ENCODE assay signal across 21 mouse cellular contexts in the genomic region with DNA sequence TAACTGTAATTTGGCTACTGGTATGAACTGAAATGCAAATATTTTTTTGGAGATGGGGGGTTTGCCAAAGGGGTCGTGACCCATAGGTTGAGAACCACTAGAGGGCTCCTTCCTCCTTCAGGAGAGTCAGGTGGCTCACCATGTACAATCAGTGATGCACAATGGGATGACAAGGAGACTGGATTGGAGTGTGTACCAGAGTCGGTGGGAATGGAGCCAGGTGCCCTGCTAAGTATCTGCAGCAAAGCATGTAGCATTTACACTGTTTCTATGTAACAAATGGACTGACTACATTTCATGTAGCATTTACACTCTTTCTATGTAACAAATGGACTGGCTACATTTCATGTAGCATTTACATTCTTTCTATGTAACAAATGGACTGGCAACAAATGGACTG.
DNase-seq lines count a peak whose midpoint lies in the region; ATAC-seq and TF ChIP-seq lines count a peak whose summit lies in the region.
"Had no signal": no experiment of that assay in that cellular context is flagged by ENCODE, and none has a peak within 500 bp of the region (broad histone marks: within the 10 kb centered on the region; RNA-seq: fewer than 3 reads in every experiment).

No protein-coding gene starts in this region.

- no peak overlapping the region for H3K27ac ChIP-seq in forebrain, postnatal 0 days (ENCODE audit: low read depth, low read length)
- no peak overlapping the region for H3K27ac ChIP-seq in forebrain, embryonic 10.5 days
- no peak overlapping the region for H3K27ac ChIP-seq in layer of hippocampus, adult 2 months
- H3K27ac ChIP-seq in ES-E14 (ENCODE audit: insufficient read depth, low read depth, low read length, poor library complexity, severe bottlenecking), result no peak overlapping the region
- H3K27ac ChIP-seq: embryonic facial prominence, embryonic 12.5 days; forebrain, embryonic 12.5 days; gastrocnemius, adult 2 months; heart, embryonic 10.5 days; hindbrain, embryonic 14.5 days had no signal

- no peak for TF ChIP-seq POLR2A in lung, adult 2 months (IDR thresholded peaks at IDR 0.05; ENCODE audit: borderline replicate concordance, extremely low read depth, low read depth, low read length)

- H3K27me3 ChIP-seq in forebrain, postnatal 0 days (ENCODE audit: insufficient read depth, low read length), result no peaks in the 10 kb centered on the region
- no peaks in the 10 kb centered on the region for H3K27me3 ChIP-seq in forebrain, embryonic 10.5 days (ENCODE audit: poor library complexity, severe bottlenecking)
- H3K27me3 ChIP-seq: embryonic facial prominence, embryonic 12.5 days; forebrain, embryonic 12.5 days had no signal

- H3K4me3 ChIP-seq in forebrain, postnatal 0 days (ENCODE audit: low read depth, low read length), result no peak overlapping the region
- no peak overlapping the region for H3K4me3 ChIP-seq in forebrain, embryonic 10.5 days
- no peak overlapping the region for H3K4me3 ChIP-seq in layer of hippocampus, adult 2 months
- H3K4me3 ChIP-seq in ES-E14 (ENCODE audit: insufficient read depth in 1 of 2, low read depth in 1 of 2, low read length in 2 of 2, poor library complexity in 1 of 2, severe bottlenecking in 1 of 2), result no peak overlapping the region
- H3K4me3 ChIP-seq in lung, adult 2 months (replicated peaks; ENCODE audit: extremely low read depth, low read depth, low read length), result no peak overlapping the region
- H3K4me3 ChIP-seq: embryonic facial prominence, embryonic 12.5 days; forebrain, embryonic 12.5 days; gastrocnemius, adult 2 months; heart, embryonic 10.5 days had no signal

- in situ Hi-C loops in ES-E14 (cut with MboI; ENCODE audit: low sequenced_read_pairs in 2 of 2, unreplicated experiment in 2 of 2), result no loop called here

- WGBS in forebrain, postnatal 0 days, result 81% methylated on average over 2 of the region's 2 CpGs
- WGBS in forebrain, embryonic 10.5 days, result 77% methylated on average over 2 of the region's 2 CpGs
- 72% methylated on average over 2 of the region's 2 CpGs for WGBS in lung, adult 2 months

- no peaks in the 10 kb centered on the region for H3K4me1 ChIP-seq in forebrain, postnatal 0 days (ENCODE audit: insufficient read depth)
- H3K4me1 ChIP-seq in forebrain, embryonic 10.5 days, result peaks cover 14% of the 10 kb centered on the region; the same call in 1 of the 2 replicates
- peaks cover 2 to 14% of the 10 kb centered on the region in 2 experiments; a peak in 2 of 4 replicates for H3K4me1 ChIP-seq in ES-E14 (ENCODE audit: control insufficient read depth in 2 of 2, insufficient read depth in 2 of 2, low read length in 2 of 2, poor library complexity in 1 of 2)
- no peaks in the 10 kb centered on the region for H3K4me1 ChIP-seq in lung, adult 2 months (ENCODE audit: control insufficient read depth, insufficient read depth, low read length)

- TF ChIP-seq CTCF in forebrain, postnatal 0 days (IDR thresholded peaks at IDR 0.05; ENCODE audit: low read depth), result 0 out of 2 replicates have a peak, but pooled peaks have one; percentile 9
- peak; percentile 24 for TF ChIP-seq CTCF in layer of hippocampus, adult 2 months (conservative IDR thresholded peaks at IDR 0.05)
- no peak for TF ChIP-seq CTCF in lung, adult 2 months (IDR thresholded peaks at IDR 0.05; ENCODE audit: insufficient read depth, low read length)

- H3K9ac ChIP-seq in forebrain, postnatal 0 days, result no peak overlapping the region
- no peak overlapping the region for H3K9ac ChIP-seq in ES-E14 (ENCODE audit: insufficient read depth, low read depth, low read length, poor library complexity, severe bottlenecking)
- H3K9ac ChIP-seq: embryonic facial prominence, embryonic 12.5 days; forebrain, embryonic 12.5 days; hindbrain, embryonic 14.5 days had no signal

- H3K4me2 ChIP-seq in forebrain, postnatal 0 days (ENCODE audit: low read depth), result no peak overlapping the region
- H3K4me2 ChIP-seq: embryonic facial prominence, embryonic 12.5 days; forebrain, embryonic 12.5 days; hindbrain, embryonic 14.5 days had no signal

- H3K36me3 ChIP-seq in forebrain, postnatal 0 days (ENCODE audit: insufficient read depth), result peaks cover 25% of the 10 kb centered on the region
- H3K36me3 ChIP-seq in forebrain, embryonic 10.5 days (replicated peaks), result peaks cover 71% of the 10 kb centered on the region
- H3K36me3 ChIP-seq in ES-E14 (ENCODE audit: control insufficient read depth, insufficient read depth, low read length, poor library complexity, severe bottlenecking), result peaks cover 28% of the 10 kb centered on the region

- no peaks in the 10 kb centered on the region for H3K9me3 ChIP-seq in forebrain, postnatal 0 days (ENCODE audit: low read length)
- H3K9me3 ChIP-seq in forebrain, embryonic 10.5 days, result no peaks in the 10 kb centered on the region
- H3K9me3 ChIP-seq in ES-E14 (ENCODE audit: control insufficient read depth, insufficient read depth, low read depth, low read length), result no peaks in the 10 kb centered on the region
- H3K9me3 ChIP-seq: embryonic facial prominence, embryonic 12.5 days; forebrain, embryonic 12.5 days; heart, embryonic 10.5 days had no signal

- ATAC-seq in forebrain, postnatal 0 days, result no peak
- no peak for ATAC-seq in frontal cortex, adult (ENCODE audit: low TSS enrichment)
- ATAC-seq: forebrain, embryonic 16.5 days; intestine, embryonic 16.5 days had no signal

- no peak for DNase-seq in forebrain, postnatal 0 days
- DNase-seq in forebrain, embryonic 10.5 days (ENCODE audit: extremely low spot score, low spot score), result no peak
- no peak for DNase-seq in layer of hippocampus, adult 2 months (ENCODE audit: low spot score in 2 of 2)
- no peak for DNase-seq in layer of hippocampus, adult 11-12 months (ENCODE audit: low spot score)
- no peak for DNase-seq in ES-E14 (ENCODE audit: low read depth, low spot score)
- DNase-seq in lung, adult 2 months, result no peak
- DNase-seq: adrenal gland, postnatal 10 days; cerebellum, adult 11-12 months; cerebellum, adult 9-10 months; embryo, embryonic 11 days; gastrocnemius, adult 2 months; gastrocnemius, postnatal 36 days; heart, adult 11 months; heart, postnatal 10 days had no signal

TF ChIP-seq in ES-E14, 5 proteins besides CTCF, POLR2A, EP300 and RAD21:
- TF ChIP-seq MAFK (IDR thresholded peaks at IDR 0.05; ENCODE audit: insufficient read depth, low read depth, low read length) (no peak), CHD2 (IDR thresholded peaks at IDR 0.05; ENCODE audit: low read depth, low read length) (peak; percentile 59; the same call in 1 of the 2 replicates)
